Mouse (Mus musculus) liver, adult 2 months (tissue): ENCODE data around the gene Mgmt.

ENCODE experiments used
- CTCF ChIP-seq: fragments of 200-500 bp; IDR thresholded peaks from 2 replicates; pipeline ENCODE4 v1.5.1; 2011; ENCODE audit warnings: low read depth, low read length, control low read depth
- POLR2A ChIP-seq: fragments of 200-500 bp; IDR thresholded peaks from 2 replicates; pipeline ENCODE4 v1.6.1; 2011; ENCODE audit warnings: low read length, control low read depth; ENCODE audit not compliant: insufficient read depth; ENCODE audit errors: extremely low read depth

DNA sequence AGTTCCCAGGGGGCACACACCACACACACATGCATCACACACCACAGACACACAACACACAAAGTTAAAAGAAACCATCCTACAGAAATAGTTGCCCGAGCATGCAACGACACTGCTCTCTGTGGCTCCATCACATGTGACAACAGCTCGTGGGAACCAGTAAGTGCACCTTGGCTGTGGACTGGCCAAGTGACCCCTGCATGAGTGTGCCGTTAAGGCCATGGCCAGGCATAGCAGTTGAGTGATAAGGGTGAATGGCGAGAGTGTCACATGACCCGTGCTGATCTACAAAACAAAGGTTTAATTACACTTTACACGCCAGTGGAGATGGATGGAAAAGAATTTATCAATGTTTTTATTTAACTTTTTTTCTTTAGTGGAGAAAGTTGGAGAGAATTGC is 245.9 kb downstream of the Mgmt start:
- no peak for TF ChIP-seq POLR2A
- TF ChIP-seq CTCF: no peak
